10 mouse cellular contexts compared by ENCODE assay signal in the genomic region with DNA sequence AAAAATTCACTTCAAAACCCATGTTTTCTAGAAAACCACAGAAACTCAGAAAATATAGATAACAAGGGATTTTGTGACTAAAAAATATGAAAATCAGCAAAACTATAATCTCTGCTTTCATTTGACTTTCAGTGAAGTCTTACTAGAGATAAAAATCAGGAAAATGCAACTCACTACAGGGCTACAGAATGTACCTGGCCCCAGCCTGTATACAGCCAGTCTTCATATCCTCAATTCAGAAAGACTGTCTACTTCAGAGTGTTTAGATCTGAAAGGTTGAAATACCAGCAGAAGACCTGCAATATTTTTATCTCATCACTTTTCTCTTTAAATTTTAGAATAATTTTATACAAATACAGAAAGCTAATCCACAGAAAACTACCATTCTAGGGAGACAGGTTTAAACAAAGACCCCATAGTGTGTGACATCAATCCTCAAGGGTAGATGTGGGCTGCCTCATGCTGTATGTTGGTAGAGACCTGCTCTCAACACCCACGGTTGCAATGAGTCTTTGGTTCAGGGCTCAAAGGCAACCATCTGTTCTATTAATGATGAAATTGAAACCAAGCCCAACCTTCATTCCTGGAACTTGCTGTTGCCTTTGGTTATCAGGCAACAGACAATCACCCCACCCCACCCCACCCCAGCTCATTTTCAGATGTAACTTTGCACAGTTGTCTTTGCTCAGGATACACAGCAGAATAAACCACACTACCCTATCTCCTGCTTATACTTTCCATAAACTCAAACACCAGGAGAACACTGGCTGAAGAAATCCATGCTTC. TPM values are rescaled to one million over a fixed set of nuclear protein-coding genes. Genes with fewer than 3 reads are reported as not detected.
A peak's percentile ranks its signal among the peaks of the same experiment; 100 is the strongest.
DNase-seq lines count a peak whose midpoint lies in the region; ATAC-seq and TF ChIP-seq lines count a peak whose summit lies in the region.
"Had no signal": no experiment of that assay in that cellular context is flagged by ENCODE, and none has a peak within 500 bp of the region (broad histone marks: within the 10 kb centered on the region; RNA-seq: fewer than 3 reads in every experiment).

No protein-coding gene starts in this region.

- 61% methylated on average over 1 of the region's 1 CpGs for WGBS in kidney, embryonic 15.5 days
- 67% methylated on average over 1 of the region's 1 CpGs for WGBS in kidney, adult 2 months
- WGBS in forebrain, embryonic 13.5 days, result 57% methylated on average over 1 of the region's 1 CpGs

- H3K9ac ChIP-seq in kidney, embryonic 15.5 days, result no peak overlapping the region
- H3K9ac ChIP-seq in forebrain, embryonic 13.5 days, result no peak overlapping the region
- H3K9ac ChIP-seq: heart, embryonic 13.5 days had no signal

- TF ChIP-seq CTCF in kidney, adult 2 months (conservative IDR thresholded peaks at IDR 0.05; ENCODE audit: insufficient read depth, insufficient read length, low read depth, low read length), result no peak

- H3K9me3 ChIP-seq in kidney, embryonic 15.5 days (replicated peaks), result no peaks in the 10 kb centered on the region
- no peaks in the 10 kb centered on the region for H3K9me3 ChIP-seq in forebrain, embryonic 13.5 days (replicated peaks)
- H3K9me3 ChIP-seq: heart, embryonic 13.5 days had no signal

- TF ChIP-seq POLR2A in kidney, adult 2 months (IDR thresholded peaks at IDR 0.05; ENCODE audit: low read depth, low read length), result no peak

- H3K4me3 ChIP-seq in kidney, embryonic 15.5 days (replicated peaks), result no peak overlapping the region
- H3K4me3 ChIP-seq in kidney, adult 2 months (ENCODE audit: insufficient read depth, low read depth, low read length), result no peak overlapping the region
- no peak overlapping the region for H3K4me3 ChIP-seq in forebrain, embryonic 13.5 days
- H3K4me3 ChIP-seq: heart, embryonic 13.5 days had no signal

- peaks cover 14% of the 10 kb centered on the region for H3K36me3 ChIP-seq in kidney, embryonic 15.5 days
- no peaks in the 10 kb centered on the region; the same call in 1 of the 2 replicates for H3K36me3 ChIP-seq in kidney, adult 2 months (ENCODE audit: control insufficient read depth, insufficient read depth, low read length)
- peaks cover 20% of the 10 kb centered on the region for H3K36me3 ChIP-seq in forebrain, embryonic 13.5 days (ENCODE audit: poor library complexity, severe bottlenecking)

- no peak overlapping the region for H3K4me2 ChIP-seq in kidney, embryonic 15.5 days
- H3K4me2 ChIP-seq in forebrain, embryonic 13.5 days, result no peak overlapping the region
- H3K4me2 ChIP-seq: heart, embryonic 13.5 days had no signal

- H3K27me3 ChIP-seq in kidney, embryonic 15.5 days, result no peaks in the 10 kb centered on the region
- H3K27me3 ChIP-seq in kidney, adult 2 months (replicated peaks; ENCODE audit: control insufficient read depth, insufficient read depth, low read length), result no peaks in the 10 kb centered on the region
- no peaks in the 10 kb centered on the region for H3K27me3 ChIP-seq in forebrain, embryonic 13.5 days
- H3K27me3 ChIP-seq: heart, embryonic 13.5 days had no signal

- no peaks in the 10 kb centered on the region for H3K4me1 ChIP-seq in kidney, embryonic 15.5 days
- H3K4me1 ChIP-seq in kidney, adult 2 months (ENCODE audit: control insufficient read depth, insufficient read depth, low read length), result no peaks in the 10 kb centered on the region
- H3K4me1 ChIP-seq in forebrain, embryonic 13.5 days, result no peaks in the 10 kb centered on the region
- H3K4me1 ChIP-seq: heart, embryonic 13.5 days had no signal

- no peak overlapping the region for H3K27ac ChIP-seq in kidney, embryonic 15.5 days
- no peak overlapping the region for H3K27ac ChIP-seq in kidney, adult 2 months (ENCODE audit: insufficient read depth, low read depth, low read length)
- no peak overlapping the region for H3K27ac ChIP-seq in forebrain, embryonic 13.5 days
- H3K27ac ChIP-seq: heart, embryonic 13.5 days had no signal

- DNase-seq in kidney, adult 2 months, result no peak
- DNase-seq in c-Kit-positive CD71-positive TER-119-positive erythroid progenitor cells, embryonic 14.5 days (ENCODE audit: low spot score), result peak; percentile 74
- peak; percentile 75 for DNase-seq in liver
- peak; percentile 8 for DNase-seq in telencephalon, adult 2 months (ENCODE audit: low read depth, low spot score)
- DNase-seq in embryo, embryonic 9.5 days (ENCODE audit: extremely low spot score), result no peak
- DNase-seq: kidney, postnatal 14 days; lung, postnatal 4 days had no signal

- 0 out of 2 replicates have a peak, but pooled peaks have one; percentile 18 for ATAC-seq in kidney, embryonic 15.5 days (replicated peaks; ENCODE audit: low FRiP score)
- ATAC-seq in forebrain, embryonic 13.5 days, result no peak

RNA-seq across cellular contexts. Expression of gene Rab11fip2, which starts 38.0 kb away (rescaled TPM):
- 6.2 and 6.7 TPM in 2 replicates for polyA plus RNA-seq in kidney, embryonic 15.5 days (2015; fragmentation: Nextera tagmentation; extraction: Ambion mirVana)
- polyA plus RNA-seq in kidney, adult 2 months (2012; rRNA removed), result 4.7 and 5.3 TPM in 2 replicates
- 10.3 and 11.0 TPM in 2 replicates for polyA plus RNA-seq in forebrain, embryonic 13.5 days (2015; fragmentation: Nextera tagmentation; extraction: Ambion mirVana)

Comparison
In these comparisons a context has a peak if more than half of its experiments do, and no peak if none do; other contexts are left out.
1. DNase-seq: peak in c-Kit-positive CD71-positive TER-119-positive erythroid progenitor cells, embryonic 14.5 days (single experiment), liver (single experiment) and telencephalon, adult 2 months (single experiment); none in kidney, adult 2 months (single experiment) and embryo, embryonic 9.5 days (single experiment).